Mouse (Mus musculus) frontal cortex, postnatal 10 days (tissue): Measurements from ENCODE around the gene Tgm6.

Experiments
- DNase-seq, 2 experiments: peaks; one replicate each; pipeline ENCODE4 v3.0.0; 2022; ENCODE audit warnings: low spot score in 2 of 2, mixed read lengths in 1 of 2

Tgm6 gene

DNA sequence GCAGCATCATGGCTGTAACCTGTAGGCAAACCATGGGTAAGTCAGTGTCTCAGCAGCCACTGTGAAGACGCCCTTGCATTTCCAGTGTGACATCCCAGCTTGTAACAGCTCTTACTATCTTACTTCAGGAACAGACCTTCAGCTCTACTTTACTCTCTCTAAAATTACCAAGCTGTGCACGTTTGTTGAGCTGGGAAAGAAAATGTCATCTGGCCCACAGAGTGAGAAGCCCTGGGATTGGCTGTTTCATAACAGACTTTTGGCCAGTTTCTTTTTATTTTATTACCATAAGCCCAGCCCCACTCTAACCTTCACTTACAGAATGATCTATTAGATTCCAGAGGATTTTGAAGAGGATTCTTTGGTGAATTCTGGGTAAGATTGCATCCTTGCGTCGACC is at the start of gene Tgm6:
TSS of gene Tgm6 (plus strand) at position 301 of the 400 bp plus-strand sequence.
- DNase-seq = no peak

GRCm38 (mm10) chr2:130068228-130068627 is 44.0 kb upstream of the Tgm6 start:
- no peak for DNase-seq

GRCm38 (mm10) chr2:130070396-130070795 is 41.8 kb upstream of the Tgm6 start:
- DNase-seq = no peak

- no peak for DNase-seq
Measured at GRCm38 (mm10) chr2:130112804-130113203, 588 bp downstream of the Tgm6 start.

- DNase-seq = no peak
Measured at GRCm38 (mm10) chr2:130113379-130113778, 1.2 kb downstream of the Tgm6 start.

DNA sequence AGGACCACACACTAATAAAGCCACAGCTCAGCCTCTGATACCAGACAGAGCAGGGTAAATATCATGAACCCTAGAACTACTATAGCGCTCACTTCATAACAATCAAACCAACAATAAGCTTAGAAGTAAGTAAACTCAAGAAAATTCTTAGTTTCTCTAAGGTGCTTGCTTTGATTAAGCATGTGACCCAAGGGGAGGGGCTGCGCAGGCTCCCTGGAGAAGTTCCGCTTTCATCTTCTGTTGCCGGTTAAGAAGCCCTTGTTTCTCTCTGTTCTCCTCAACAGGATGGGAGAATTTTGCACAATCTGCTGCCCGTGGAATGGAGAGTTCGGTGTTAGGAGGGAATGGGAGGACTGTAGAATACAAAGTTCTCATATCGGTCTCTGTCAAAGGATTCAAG is 6.4 kb downstream of the Tgm6 start:
- no peak for DNase-seq

DNA sequence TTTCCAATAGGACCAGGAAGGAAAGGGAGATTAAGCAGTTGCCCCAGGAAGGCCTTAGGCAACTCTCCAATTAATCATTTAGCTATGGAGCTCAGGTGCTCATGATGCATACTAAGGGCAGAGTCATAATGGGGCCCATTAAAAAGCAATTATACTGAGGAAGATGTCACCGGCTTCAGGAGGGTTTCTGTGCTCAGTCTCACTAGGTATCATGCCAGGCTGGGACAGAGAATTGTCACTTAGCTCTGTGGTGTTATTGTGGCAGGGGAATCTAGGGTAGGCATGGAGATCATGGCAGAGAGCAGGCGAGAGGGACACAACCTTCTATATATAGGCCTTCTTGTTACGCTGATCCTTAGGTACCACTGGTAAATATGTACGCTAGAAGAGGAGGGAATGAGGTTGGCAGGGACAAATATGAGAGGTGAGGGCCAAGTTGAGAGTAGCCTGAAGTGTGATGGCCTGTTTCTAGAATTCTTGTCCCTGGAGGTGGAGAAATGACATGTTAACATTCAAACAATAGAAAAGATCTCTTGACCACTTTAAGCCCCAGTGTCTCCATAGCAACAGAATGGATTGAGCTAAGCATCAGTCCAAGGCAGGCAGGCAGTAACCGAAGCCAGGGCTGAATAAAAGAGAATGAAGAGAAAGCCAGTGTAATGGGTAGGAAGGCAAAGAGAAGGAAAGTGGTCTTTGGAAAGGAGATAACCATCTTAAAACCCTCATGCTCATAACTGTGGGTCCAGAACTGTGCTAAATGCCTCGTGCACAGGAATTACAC is 13.3 kb downstream of the Tgm6 start:
- no peak for DNase-seq

GRCm38 (mm10) chr2:130126073-130126472 is 13.9 kb downstream of the Tgm6 start:
- DNase-seq = no peak

- DNase-seq = no peak
Measured at GRCm38 (mm10) chr2:130129687-130130086, 17.5 kb downstream of the Tgm6 start.

- DNase-seq = no peak
Measured at GRCm38 (mm10) chr2:130143011-130143410, 30.8 kb downstream of the Tgm6 start.

DNA sequence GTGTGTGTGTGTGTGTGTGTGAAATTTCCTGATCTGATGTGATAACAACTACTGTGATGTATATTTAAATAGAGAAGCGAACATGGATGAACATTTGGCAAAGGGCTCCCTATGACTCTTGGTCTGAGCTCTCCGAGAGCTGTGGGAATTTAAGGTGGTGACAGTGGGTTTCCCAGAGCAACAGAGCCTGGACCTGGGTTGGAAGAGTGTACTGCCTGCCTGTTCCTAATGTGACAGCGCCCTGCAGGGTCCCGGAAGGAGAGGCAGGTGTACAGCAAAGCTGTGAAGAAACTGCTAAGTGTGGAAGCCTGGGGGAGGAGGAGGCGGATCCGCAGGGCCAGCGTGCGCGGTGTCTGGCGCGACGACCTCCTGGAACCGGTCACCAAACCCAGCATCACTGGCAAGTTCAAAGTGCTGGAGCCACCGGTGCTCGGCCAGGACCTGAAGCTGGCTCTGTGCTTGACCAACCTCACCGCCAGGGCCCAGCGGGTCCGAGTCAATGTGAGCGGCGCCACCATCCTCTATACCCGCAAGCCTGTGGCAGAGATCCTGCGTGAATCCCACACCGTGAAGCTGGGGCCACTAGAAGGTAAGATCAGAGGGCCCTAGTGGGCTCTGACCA is 32.6 kb downstream of the Tgm6 start:
- no peak for DNase-seq

DNA sequence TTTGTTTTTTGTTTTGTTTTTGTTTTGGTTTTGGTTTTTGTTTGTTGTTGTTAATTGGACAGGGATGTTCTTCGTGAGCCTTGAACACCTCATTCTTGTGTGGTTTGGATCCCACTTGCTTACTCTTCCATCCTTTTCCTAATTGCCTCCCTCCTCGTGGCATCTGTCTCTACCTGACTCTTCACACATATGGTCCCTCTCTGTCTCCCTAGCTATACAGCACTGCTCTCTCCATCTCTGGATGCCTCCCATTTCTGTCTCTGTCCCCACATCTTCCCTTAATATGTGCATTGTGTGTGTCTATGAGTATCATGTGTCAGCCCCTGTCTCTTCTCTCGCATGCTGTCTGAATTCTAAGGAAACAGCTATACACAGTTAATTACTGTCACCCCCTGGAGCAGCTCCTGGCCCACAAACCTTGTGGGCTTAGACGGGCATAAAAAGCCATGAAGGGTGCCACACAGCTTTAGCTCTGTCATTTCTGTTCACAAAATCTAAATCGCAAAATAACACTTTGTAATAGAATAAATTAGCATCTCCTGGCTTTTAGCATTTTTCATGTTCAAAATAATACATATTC is 34.0 kb downstream of the Tgm6 start:
- no peak for DNase-seq

DNA sequence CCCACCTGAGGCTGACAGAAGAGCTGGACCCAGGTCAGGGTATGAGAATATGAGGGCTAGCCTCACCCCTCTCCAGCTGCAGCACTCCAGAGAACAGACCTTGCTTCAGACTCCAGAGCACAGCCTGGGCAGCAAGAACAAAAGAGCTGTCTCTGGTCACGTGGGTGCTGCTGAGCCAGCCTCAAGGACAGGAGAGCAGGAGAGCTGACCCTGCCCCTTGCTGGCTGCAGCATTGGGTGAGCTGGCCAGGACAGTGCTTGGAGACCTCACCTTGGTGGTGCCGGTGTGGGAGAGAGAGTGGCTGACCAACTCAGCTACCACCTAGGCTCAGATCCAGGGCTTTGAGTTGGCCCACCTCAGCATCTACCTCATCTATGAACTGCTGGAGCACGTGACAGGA is 43.0 kb downstream of the Tgm6 start:
- no peak for DNase-seq

DNA sequence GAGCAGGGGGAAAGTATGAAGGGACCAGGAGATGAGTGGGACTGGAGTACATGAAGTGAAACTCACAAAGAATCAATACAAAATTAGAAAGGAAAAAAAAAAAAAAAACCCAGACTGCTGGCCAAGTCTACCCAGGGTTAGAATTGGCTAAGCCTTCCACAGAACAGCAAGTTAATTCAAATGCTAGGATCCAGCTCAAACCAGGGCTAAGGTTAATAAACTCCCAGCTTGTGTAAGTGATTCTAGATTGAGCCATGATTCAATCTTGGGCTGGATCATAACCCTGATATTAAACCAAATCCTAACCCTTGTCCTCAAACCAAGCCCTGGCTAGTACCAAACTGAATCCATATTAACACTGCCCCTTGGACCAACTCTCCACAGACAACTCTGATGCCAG is 43.6 kb downstream of the Tgm6 start:
- no peak for DNase-seq

DNA sequence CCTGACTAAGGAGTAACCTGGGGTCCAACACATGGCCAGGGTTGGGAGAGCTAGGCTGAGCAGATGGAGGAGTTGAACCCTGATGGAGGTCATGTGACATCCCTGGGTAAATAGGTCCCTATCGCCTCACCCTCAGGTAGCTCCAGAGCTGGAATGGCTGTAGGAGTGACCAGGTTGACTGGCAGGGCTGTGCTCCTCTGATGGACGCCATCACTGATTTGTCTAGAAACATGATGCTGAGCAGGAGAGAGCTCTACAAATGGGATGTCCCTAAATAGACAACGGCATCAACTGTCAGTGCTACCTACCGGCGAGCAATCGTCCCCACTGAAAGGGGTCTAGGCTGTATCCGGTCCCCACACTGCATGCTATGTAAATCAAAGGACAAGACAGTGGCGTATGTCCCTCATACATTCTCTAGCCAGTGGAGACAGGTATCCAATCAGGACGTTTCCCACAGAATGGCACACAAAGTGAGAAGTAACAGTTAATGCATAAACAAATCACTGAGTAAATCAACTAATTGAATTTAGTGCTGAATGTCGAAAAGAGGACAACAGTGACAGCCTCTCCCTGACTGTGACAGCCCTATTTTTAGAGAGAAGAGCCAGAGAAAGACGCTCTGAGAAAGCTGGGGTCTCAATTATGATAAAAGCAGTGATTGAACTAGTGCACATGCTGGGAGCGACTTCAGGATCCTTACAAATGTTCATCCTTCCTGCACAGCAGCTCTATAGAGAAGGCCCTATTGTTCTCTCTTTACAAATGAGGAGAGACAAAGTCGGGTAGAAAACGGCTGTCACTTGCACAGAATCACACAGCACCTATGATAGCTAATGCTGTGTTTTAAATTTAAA is 45.2 kb downstream of the Tgm6 start:
- DNase-seq = no peak

DNA sequence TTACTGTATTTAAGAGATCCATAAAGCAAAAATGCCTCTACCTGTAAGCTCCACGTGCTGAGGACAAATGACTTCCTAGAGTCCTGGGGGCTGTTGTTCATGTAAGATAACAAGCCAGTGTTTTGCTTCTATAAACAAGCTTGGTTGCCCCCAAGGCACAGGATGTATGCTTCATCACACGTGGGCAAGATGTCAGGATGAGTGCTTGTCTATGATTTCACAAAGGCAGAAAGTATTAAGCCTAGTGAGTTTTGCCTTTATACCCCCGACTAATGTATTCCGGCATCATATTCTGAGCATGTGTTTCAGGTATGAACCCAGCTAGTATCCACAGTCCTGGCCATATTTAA is 45.8 kb downstream of the Tgm6 start:
- DNase-seq = no peak

GRCm38 (mm10) chr2:130162701-130163100 is 50.5 kb downstream of the Tgm6 start:
- DNase-seq = no peak

DNA sequence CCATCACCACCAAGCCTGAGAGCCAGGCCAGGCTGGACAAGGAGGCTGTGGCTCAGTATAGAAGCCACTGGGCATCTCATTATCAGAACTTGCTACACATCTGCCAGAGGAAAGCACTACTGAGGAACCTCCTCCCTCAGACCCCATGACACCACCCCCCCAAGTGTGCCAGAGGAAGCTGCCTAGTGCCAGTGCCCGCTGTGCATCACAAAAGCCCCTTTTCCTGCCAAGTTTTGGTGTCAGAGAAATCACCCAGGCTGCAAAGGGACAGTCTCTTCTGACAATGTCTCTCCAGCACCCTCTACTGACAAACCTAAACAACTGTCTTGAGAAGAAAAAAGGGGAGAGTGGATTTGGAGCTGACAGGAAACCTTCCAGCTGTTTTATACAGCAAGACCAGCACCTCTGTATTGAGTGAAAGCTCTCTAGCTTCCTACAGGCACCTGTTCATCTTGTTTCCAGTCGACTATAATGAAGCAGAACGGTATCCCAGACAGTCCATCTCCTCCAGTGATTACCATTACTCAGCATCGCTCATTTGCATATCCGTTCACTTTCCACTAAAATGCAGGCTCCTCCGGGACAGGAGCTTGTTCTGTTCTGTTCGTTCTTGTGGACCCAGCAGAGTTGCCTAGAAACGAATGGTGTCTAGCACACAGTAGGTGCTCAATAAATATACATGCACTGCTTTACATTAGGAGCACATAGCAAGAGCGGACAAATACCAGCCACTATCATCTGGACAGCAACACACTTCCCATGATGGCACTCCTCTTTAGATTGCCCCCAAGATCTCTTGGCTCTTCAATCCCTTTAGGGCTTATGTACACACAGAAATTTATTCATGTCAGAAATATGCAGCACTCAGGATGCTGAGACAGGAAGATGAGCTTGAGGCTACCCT is 54.3 kb downstream of the Tgm6 start:
- peak; percentile 63 to 66 for DNase-seq

GRCm38 (mm10) chr2:130167861-130168260 is 55.6 kb downstream of the Tgm6 start:
- peak in 1 of 2 experiments; percentile 46 for DNase-seq

- DNase-seq = no peak
Measured at GRCm38 (mm10) chr2:130171674-130172073, 59.5 kb downstream of the Tgm6 start.

- no peak for DNase-seq
Measured at GRCm38 (mm10) chr2:130176820-130177219, 64.6 kb downstream of the Tgm6 start.
